Mouse (Mus musculus): ENCODE results near the gene Rcbtb1. TPM values are rescaled to one million over a fixed set of nuclear protein-coding genes. Genes with fewer than 3 reads are reported as not detected.
"Not testable (repeated sequence)": the region's sequence is repeated elsewhere in the genome, so short reads cannot be mapped to it uniquely, and the experiment has no call there.

Rcbtb1 gene
- total RNA-seq, 2 experiments from 2014 or later: 13.7 to 14.2 TPM

- DNase-seq: not testable (repeated sequence)
Measured at GRCm38 (mm10) chr14:59274961-59275360, 74.0 kb downstream of the Rcbtb1 start.

Other genes starting within 250 kb of the Rcbtb1 start
- gene 1700129C05Rik, start 58.3 kb upstream of the Rcbtb1 start, total RNA-seq (2021): not detected
- gene Gm5142, start 22.5 kb upstream of the Rcbtb1 start, total RNA-seq (2021): not detected
- not detected for gene Gm6904, start 59.0 kb downstream of the Rcbtb1 start, total RNA-seq (2021)
- under 1 TPM; 0.35 to 0.46 TPM for gene Phf11a, start 96.3 kb downstream of the Rcbtb1 start, total RNA-seq (2021)
- under 1 TPM; 0.77 to 0.98 TPM for gene Phf11b, start 140.1 kb downstream of the Rcbtb1 start, total RNA-seq (2021)
- 1 to 10 TPM; 5.0 to 5.6 TPM for gene Phf11d, start 164.3 kb downstream of the Rcbtb1 start, total RNA-seq (2021)
- gene Phf11c, start 194.2 kb downstream of the Rcbtb1 start, total RNA-seq (2021): 1 to 10 TPM in 1 of 2 experiments, under 1 TPM in 1; 0.65 to 1.2 TPM
- gene Setdb2, start 239.7 kb downstream of the Rcbtb1 start, total RNA-seq (2021): 10 to 100 TPM in 1 of 2 experiments, 1 to 10 TPM in 1; 5.4 to 10.1 TPM
- 10 to 100 TPM; 22.0 TPM for gene Cab39l, start 239.8 kb downstream of the Rcbtb1 start, total RNA-seq (2021)

Measured in heart, adult 18-20 months (tissue).